Mouse (Mus musculus): ENCODE results near the gene Plcb1. TPM values are rescaled to one million over a fixed set of nuclear protein-coding genes. Genes with fewer than 3 reads are reported as not detected.

The Plcb1 gene
- polyA plus RNA-seq, 1 experiment from 2014 or later: 23.0 TPM

DNA sequence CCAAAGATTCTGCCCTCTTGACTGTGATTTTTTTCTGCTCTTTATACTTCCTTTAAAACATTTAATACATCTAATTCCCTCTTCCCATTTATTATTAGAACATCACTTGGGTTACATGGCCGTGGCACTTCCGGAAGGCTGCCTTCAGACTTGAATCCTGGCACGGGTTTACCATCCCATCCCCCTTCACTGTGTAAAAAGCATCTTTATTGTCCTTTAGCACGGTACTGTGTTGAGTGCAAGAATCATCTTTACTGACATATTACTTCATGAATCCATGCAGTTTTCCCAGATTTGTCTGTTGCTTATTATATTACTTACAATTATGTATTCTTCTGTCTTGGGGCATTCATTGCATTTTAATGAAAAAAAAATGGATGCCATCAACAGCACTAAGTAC, 337.2 kb downstream of the Plcb1 start:
- no peaks in the 10 kb centered on the region for H3K27me3 ChIP-seq (replicated peaks; ENCODE audit: control insufficient read depth, insufficient read depth, low read length)
- no peaks in the 10 kb centered on the region for H3K4me1 ChIP-seq (ENCODE audit: control insufficient read depth, insufficient read depth, low read length)
- H3K27ac ChIP-seq (ENCODE audit: low read depth, low read length): no peak overlapping the region
- no peaks in the 10 kb centered on the region for H3K36me3 ChIP-seq (ENCODE audit: control insufficient read depth, insufficient read depth, low read length)
- WGBS: 78% methylated on average over 4 of the region's 4 CpGs
- H3K4me2 ChIP-seq (ENCODE audit: low read length): no peak overlapping the region
- DNase-seq (ENCODE audit: low spot score) (no peak), ATAC-seq (no peak)
- H3K4me3 ChIP-seq (ENCODE audit: low read depth, low read length): no peak overlapping the region
- no peak overlapping the region for H3K9ac ChIP-seq (ENCODE audit: low read length)
- H3K9me3 ChIP-seq (replicated peaks; ENCODE audit: control insufficient read depth, low read length): no peaks in the 10 kb centered on the region

DNA sequence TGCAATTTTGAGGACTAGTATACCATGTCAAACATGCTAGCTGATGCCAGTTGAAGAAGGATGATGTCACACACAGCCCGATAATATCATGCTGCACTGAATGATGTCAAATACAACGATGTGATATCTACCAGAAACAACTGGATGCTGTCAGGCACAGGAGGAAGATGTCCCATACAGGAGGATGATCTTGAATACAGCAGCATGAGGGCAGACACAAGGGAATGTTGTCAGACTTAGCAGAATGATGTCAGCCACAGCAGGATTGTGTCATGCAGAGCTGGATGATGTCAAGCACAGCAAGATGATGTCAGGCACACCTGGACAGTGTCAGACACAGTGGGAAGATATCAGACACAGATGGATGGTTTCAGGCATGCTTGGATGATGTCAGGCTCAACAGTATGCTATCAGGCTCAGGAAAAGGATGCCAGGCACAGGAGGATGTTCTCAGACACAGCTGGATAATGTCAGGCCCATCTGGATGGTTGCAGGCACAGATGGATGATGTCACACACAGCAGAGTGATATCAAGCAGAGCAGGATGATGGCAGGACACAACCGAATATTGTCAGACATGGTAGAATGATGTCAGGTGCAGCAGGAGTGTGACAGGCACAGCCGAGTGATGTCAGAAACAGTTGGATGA, 338.0 kb downstream of the Plcb1 start:
- H3K4me1 ChIP-seq (ENCODE audit: control insufficient read depth, insufficient read depth, low read length): no peaks in the 10 kb centered on the region
- DNase-seq (ENCODE audit: low spot score): no peak
- no peaks in the 10 kb centered on the region for H3K27me3 ChIP-seq (replicated peaks; ENCODE audit: control insufficient read depth, insufficient read depth, low read length)
- H3K27ac ChIP-seq (ENCODE audit: low read depth, low read length): no peak overlapping the region
- H3K9ac ChIP-seq (ENCODE audit: low read length): no peak overlapping the region
- no peak for ATAC-seq
- H3K36me3 ChIP-seq (ENCODE audit: control insufficient read depth, insufficient read depth, low read length): no peaks in the 10 kb centered on the region
- WGBS: 87% methylated on average over 4 of the region's 4 CpGs
- H3K9me3 ChIP-seq (replicated peaks; ENCODE audit: control insufficient read depth, low read length): no peaks in the 10 kb centered on the region
- no peak overlapping the region for H3K4me3 ChIP-seq (ENCODE audit: low read depth, low read length)
- H3K4me2 ChIP-seq (ENCODE audit: low read length): no peak overlapping the region

DNA sequence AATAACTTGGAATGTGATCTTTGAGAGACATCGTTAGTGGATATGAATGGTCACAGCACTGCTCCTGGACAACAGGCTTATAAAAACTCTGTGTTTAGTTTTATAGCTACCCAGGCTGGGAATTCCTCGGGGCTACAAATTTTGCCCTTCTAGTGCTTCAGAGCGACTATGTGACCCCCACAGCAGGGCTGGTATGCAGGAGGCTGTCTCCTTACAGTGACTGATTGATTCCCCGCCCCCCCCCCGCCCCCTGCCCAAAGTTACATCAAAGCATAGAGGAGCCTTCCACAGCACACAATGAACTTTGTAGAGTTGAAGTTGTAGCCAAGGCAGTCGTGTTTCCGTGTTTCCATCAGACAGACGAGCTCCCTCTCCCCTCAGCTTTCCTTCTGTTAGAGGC, 354.7 kb downstream of the Plcb1 start:
- H3K4me2 ChIP-seq (ENCODE audit: low read length): no peak overlapping the region
- H3K27ac ChIP-seq (ENCODE audit: low read depth, low read length): no peak overlapping the region
- WGBS: 14% methylated on average over 8 of the region's 8 CpGs
- H3K4me1 ChIP-seq (ENCODE audit: control insufficient read depth, insufficient read depth, low read length): peaks cover 2% of the 10 kb centered on the region; the same call in 1 of the 2 replicates
- DNase-seq (ENCODE audit: low spot score) (no peak), ATAC-seq (no peak)
- H3K9me3 ChIP-seq (replicated peaks; ENCODE audit: control insufficient read depth, low read length): no peaks in the 10 kb centered on the region
- no peak overlapping the region for H3K9ac ChIP-seq (ENCODE audit: low read length)
- no peaks in the 10 kb centered on the region for H3K27me3 ChIP-seq (replicated peaks; ENCODE audit: control insufficient read depth, insufficient read depth, low read length)
- no peaks in the 10 kb centered on the region for H3K36me3 ChIP-seq (ENCODE audit: control insufficient read depth, insufficient read depth, low read length)
- no peak overlapping the region for H3K4me3 ChIP-seq (ENCODE audit: low read depth, low read length)

DNA sequence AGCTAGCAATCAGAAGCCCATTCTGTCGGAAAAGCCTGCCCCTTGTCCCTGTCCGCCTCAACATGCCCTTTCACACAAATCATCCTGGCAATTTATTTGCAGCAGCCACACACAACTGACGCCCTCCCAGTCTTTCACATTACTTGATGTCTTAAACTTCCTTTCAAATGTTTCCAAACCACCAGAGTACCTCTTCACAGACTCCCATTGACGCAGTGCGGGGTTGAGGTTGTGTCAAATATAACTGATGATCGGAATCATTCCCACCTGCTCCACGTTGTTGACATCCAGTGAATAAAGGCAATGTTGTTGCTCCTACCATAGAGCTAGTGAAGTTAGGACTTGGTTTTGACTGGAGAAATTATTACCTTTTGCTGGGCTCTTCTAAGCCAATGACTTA, 366.4 kb downstream of the Plcb1 start:
- 89% methylated on average over 7 of the region's 7 CpGs for WGBS
- DNase-seq (ENCODE audit: low spot score) (no peak), ATAC-seq (no peak)
- H3K27me3 ChIP-seq (replicated peaks; ENCODE audit: control insufficient read depth, insufficient read depth, low read length): no peaks in the 10 kb centered on the region
- H3K4me3 ChIP-seq (ENCODE audit: low read depth, low read length): no peak overlapping the region
- no peaks in the 10 kb centered on the region for H3K36me3 ChIP-seq (ENCODE audit: control insufficient read depth, insufficient read depth, low read length)
- no peak overlapping the region for H3K27ac ChIP-seq (ENCODE audit: low read depth, low read length)
- no peaks in the 10 kb centered on the region for H3K9me3 ChIP-seq (replicated peaks; ENCODE audit: control insufficient read depth, low read length)
- no peak overlapping the region for H3K9ac ChIP-seq (ENCODE audit: low read length)
- no peak overlapping the region for H3K4me2 ChIP-seq (ENCODE audit: low read length)
- no peaks in the 10 kb centered on the region for H3K4me1 ChIP-seq (ENCODE audit: control insufficient read depth, insufficient read depth, low read length)

DNA sequence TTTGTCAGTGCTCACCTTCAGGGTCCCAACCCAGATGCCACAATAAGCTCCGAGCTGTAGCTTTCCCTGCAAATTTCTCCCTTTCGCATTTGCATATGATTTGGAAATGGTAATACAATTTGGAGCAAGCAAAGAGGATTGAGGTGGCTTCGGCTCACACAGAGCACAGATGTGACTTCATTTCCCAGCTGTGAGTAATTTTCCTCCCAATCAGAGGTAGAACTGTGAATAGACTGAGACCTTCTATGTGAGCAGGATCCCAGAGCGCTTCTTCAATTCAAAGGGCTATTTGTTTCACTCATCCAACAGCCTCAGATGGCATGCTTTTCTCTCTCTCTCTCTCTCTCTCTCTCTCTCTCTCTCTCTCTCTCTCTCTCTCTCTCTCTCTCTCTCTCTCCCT, 367.4 kb downstream of the Plcb1 start:
- no peaks in the 10 kb centered on the region for H3K9me3 ChIP-seq (replicated peaks; ENCODE audit: control insufficient read depth, low read length)
- 82% methylated on average over 4 of the region's 4 CpGs for whole genome bisulfite sequencing
- no peaks in the 10 kb centered on the region for H3K36me3 ChIP-seq (ENCODE audit: control insufficient read depth, insufficient read depth, low read length)
- no peak overlapping the region for H3K9ac ChIP-seq (ENCODE audit: low read length)
- DNase-seq (ENCODE audit: low spot score) (no peak), ATAC-seq (no peak)
- no peaks in the 10 kb centered on the region for H3K27me3 ChIP-seq (replicated peaks; ENCODE audit: control insufficient read depth, insufficient read depth, low read length)
- no peak overlapping the region for H3K27ac ChIP-seq (ENCODE audit: low read depth, low read length)
- no peak overlapping the region for H3K4me3 ChIP-seq (ENCODE audit: low read depth, low read length)
- H3K4me1 ChIP-seq (ENCODE audit: control insufficient read depth, insufficient read depth, low read length): no peaks in the 10 kb centered on the region
- H3K4me2 ChIP-seq (ENCODE audit: low read length): no peak overlapping the region

DNA sequence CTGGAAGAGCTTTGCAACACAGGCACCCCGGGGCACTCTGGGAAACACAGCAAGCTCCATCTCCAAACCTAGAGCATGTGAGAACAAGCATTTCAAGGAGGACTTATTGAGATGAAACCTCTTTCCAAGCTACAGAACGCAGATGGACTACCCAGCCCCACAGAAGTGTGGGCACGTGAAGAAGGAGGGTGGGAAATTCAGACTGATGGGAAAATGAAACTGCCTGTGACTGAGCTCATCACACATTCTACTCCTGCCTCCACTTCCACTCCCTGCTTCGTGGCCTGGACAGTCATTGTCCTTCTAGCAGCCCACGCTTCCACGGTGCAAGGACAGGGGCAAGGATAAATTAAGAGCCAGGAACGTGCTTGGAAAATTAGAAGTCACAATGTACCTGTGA, 370.2 kb downstream of the Plcb1 start:
- H3K4me2 ChIP-seq (ENCODE audit: low read length): no peak overlapping the region
- DNase-seq (ENCODE audit: low spot score): no peak
- WGBS: 82% methylated on average over 7 of the region's 7 CpGs
- no peaks in the 10 kb centered on the region for H3K27me3 ChIP-seq (replicated peaks; ENCODE audit: control insufficient read depth, insufficient read depth, low read length)
- H3K27ac ChIP-seq (ENCODE audit: low read depth, low read length): no peak overlapping the region
- H3K9ac ChIP-seq (ENCODE audit: low read length): no peak overlapping the region
- no peak for ATAC-seq
- H3K9me3 ChIP-seq (replicated peaks; ENCODE audit: control insufficient read depth, low read length): no peaks in the 10 kb centered on the region
- H3K36me3 ChIP-seq (ENCODE audit: control insufficient read depth, insufficient read depth, low read length): no peaks in the 10 kb centered on the region
- H3K4me3 ChIP-seq (ENCODE audit: low read depth, low read length): no peak overlapping the region
- H3K4me1 ChIP-seq (ENCODE audit: control insufficient read depth, insufficient read depth, low read length): no peaks in the 10 kb centered on the region

DNA sequence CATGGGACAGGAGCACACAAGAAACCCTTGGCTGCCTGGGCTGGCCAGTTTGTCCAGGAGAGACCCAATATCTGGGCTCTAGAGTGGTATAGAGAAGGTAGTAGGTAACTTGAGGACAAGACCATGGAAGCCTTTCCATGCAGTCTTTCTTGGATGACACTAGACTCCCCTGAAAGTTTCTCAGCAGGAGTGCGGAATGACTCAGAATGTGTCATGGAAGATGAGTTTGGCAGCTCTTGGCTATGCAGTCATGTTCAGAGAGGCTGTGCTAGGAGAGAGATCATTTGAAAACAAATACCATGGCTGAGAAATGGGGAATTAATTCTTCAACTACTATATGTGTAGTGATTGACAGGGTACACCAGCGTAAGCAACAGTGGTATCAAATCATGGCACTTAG, 372.1 kb downstream of the Plcb1 start:
- ATAC-seq (no peak), DNase-seq (ENCODE audit: low spot score) (no peak)
- H3K4me2 ChIP-seq (ENCODE audit: low read length): no peak overlapping the region
- WGBS: 100% methylated on average over 2 of the region's 2 CpGs
- no peak overlapping the region for H3K9ac ChIP-seq (ENCODE audit: low read length)
- H3K4me1 ChIP-seq (ENCODE audit: control insufficient read depth, insufficient read depth, low read length): no peaks in the 10 kb centered on the region
- H3K27me3 ChIP-seq (replicated peaks; ENCODE audit: control insufficient read depth, insufficient read depth, low read length): no peaks in the 10 kb centered on the region
- H3K27ac ChIP-seq (ENCODE audit: low read depth, low read length): no peak overlapping the region
- no peaks in the 10 kb centered on the region for H3K9me3 ChIP-seq (replicated peaks; ENCODE audit: control insufficient read depth, low read length)
- H3K36me3 ChIP-seq (ENCODE audit: control insufficient read depth, insufficient read depth, low read length): no peaks in the 10 kb centered on the region
- H3K4me3 ChIP-seq (ENCODE audit: low read depth, low read length): no peak overlapping the region

DNA sequence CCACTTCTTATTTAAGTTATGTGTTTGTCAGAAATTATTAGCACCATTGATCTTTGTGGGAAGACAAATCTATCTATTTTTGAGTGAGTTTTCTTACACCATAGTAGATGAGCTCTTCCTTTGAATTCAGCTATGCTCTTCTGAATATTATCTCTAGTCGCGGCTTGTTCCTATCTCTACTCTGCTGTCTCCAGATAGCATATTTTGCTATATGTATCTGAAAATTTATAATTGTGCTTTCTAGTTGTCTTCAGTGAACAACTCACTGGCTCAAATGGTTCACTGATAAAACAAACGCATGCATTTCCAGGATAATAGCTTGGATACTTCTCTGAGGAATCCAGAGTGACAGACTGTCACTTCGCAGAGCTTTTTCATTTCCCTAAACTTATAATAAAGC, 375.8 kb downstream of the Plcb1 start:
- H3K9me3 ChIP-seq (replicated peaks; ENCODE audit: control insufficient read depth, low read length): no peaks in the 10 kb centered on the region
- 90% methylated on average over 4 of the region's 4 CpGs for WGBS
- H3K27me3 ChIP-seq (replicated peaks; ENCODE audit: control insufficient read depth, insufficient read depth, low read length): no peaks in the 10 kb centered on the region

DNA sequence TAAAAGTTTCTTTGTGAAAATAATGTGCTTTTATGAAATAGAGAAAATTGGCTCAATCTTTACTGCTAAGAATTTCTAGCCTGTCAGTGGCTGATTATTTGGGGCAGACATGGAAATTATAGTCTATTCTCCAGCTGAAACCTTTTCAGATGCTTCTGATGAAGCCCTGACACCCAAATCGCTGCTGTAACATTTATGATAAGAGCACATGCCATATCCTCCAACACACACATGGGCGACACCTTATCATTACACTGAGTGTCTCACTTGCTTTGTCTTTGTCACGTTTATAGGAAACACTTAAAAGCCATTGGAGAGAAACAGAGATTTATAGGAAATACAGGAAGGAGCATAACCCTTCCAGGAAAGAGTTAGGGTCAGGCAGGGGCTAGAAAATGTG, 379.6 kb downstream of the Plcb1 start:
- peak; percentile 14 for DNase-seq (ENCODE audit: low spot score)
- Histone ChIP-seq H3K9me3 (replicated peaks; ENCODE audit: control insufficient read depth, low read length) (no peaks in the 10 kb centered on the region), H3K4me1 (ENCODE audit: control insufficient read depth, insufficient read depth, low read length) (no peaks in the 10 kb centered on the region), H3K9ac (ENCODE audit: low read length) (no peak overlapping the region), H3K36me3 (ENCODE audit: control insufficient read depth, insufficient read depth, low read length) (no peaks in the 10 kb centered on the region), H3K4me2 (ENCODE audit: low read length) (no peak overlapping the region), H3K27ac (ENCODE audit: low read depth, low read length) (no peak overlapping the region), H3K27me3 (replicated peaks; ENCODE audit: control insufficient read depth, insufficient read depth, low read length) (no peaks in the 10 kb centered on the region), H3K4me3 (ENCODE audit: low read depth, low read length) (no peak overlapping the region)
- 80% methylated on average over 3 of the region's 3 CpGs for WGBS
- ATAC-seq: no peak

More for the DNA sequence above, 375.8 kb downstream of the Plcb1 start:
- ATAC-seq (no peak), DNase-seq (ENCODE audit: low spot score) (no peak)
- no peaks in the 10 kb centered on the region for H3K36me3 ChIP-seq (ENCODE audit: control insufficient read depth, insufficient read depth, low read length)
- H3K4me1 ChIP-seq (ENCODE audit: control insufficient read depth, insufficient read depth, low read length): no peaks in the 10 kb centered on the region
- no peak overlapping the region for H3K4me3 ChIP-seq (ENCODE audit: low read depth, low read length)
- H3K27ac ChIP-seq (ENCODE audit: low read depth, low read length): no peak overlapping the region
- H3K9ac ChIP-seq (ENCODE audit: low read length): no peak overlapping the region
- no peak overlapping the region for H3K4me2 ChIP-seq (ENCODE audit: low read length)
